Mouse (Mus musculus) spleen, adult 2 months (tissue): ENCODE results near the gene Lbp. TPM values are rescaled to one million over a fixed set of nuclear protein-coding genes. Genes with fewer than 3 reads are reported as not detected.

Experiments
- DNase-seq, 2 experiments: peaks; one replicate each; pipeline versions ENCODE4 v3.0.0 to v3.0.0-alpha.2; 2012 to 2021; ENCODE audit warnings: low spot score in 2 of 2, low read depth in 1 of 2
- H3K27ac ChIP-seq: fragments of 200-500 bp; 2 replicates; pipeline ENCODE4 v1.5.1; 2012; ENCODE audit warnings: low read length, inconsistent platforms; ENCODE audit not compliant: insufficient read depth
- H3K27me3 ChIP-seq: fragments of 200-500 bp; 2 replicates; pipeline ENCODE4 v1.6.1; 2012; ENCODE audit warnings: mild to moderate bottlenecking, moderate library complexity, low read length, inconsistent platforms; ENCODE audit not compliant: control insufficient read depth, insufficient read depth
- H3K36me3 ChIP-seq: fragments of 200-500 bp; 2 replicates; pipeline ENCODE4 v1.6.1; 2012; ENCODE audit warnings: mild to moderate bottlenecking, low read length, inconsistent platforms; ENCODE audit not compliant: control insufficient read depth, insufficient read depth
- H3K4me1 ChIP-seq: fragments of 200-500 bp; 2 replicates; pipeline ENCODE4 v1.6.1; 2011; ENCODE audit warnings: inconsistent platforms; ENCODE audit not compliant: control insufficient read depth, insufficient read depth, insufficient read length
- H3K4me3 ChIP-seq: fragments of 200-500 bp; 2 replicates; pipeline ENCODE4 v1.5.1; 2011; ENCODE audit warnings: mild to moderate bottlenecking, inconsistent platforms; ENCODE audit not compliant: insufficient read depth, insufficient read length; ENCODE audit errors: extremely low read depth
- CTCF ChIP-seq: fragments of 200-500 bp; IDR thresholded peaks from 2 replicates; pipeline ENCODE4 v1.5.1; 2011; ENCODE audit warnings: mild to moderate bottlenecking, inconsistent platforms; ENCODE audit not compliant: insufficient read depth, insufficient read length, insufficient replicate concordance; ENCODE audit errors: extremely low read depth
- POLR2A ChIP-seq: fragments of 200-500 bp; IDR thresholded peaks from 2 replicates; pipeline ENCODE4 v1.6.1; 2011; ENCODE audit warnings: low read depth, low read length, inconsistent platforms
- WGBS: fragments of 180-500 bp; shearing (Covaris S2); methylation state at CpG from one replicate; pipeline ENCODE4 v1.1.7; 2018; 5-methylcytosine and 5-hydroxymethylcytosine counted together
- polyA plus RNA-seq: library from polyadenylated mRNA; depleted of rRNA; stranded (reverse); fragments of >200 nt; gene quantifications from 2 replicates; pipeline ENCODE4 v1.2.3, GENCODE M21; 2012

The Lbp gene
- polyA plus RNA-seq, 1 experiment, result 3.3 TPM

DNA sequence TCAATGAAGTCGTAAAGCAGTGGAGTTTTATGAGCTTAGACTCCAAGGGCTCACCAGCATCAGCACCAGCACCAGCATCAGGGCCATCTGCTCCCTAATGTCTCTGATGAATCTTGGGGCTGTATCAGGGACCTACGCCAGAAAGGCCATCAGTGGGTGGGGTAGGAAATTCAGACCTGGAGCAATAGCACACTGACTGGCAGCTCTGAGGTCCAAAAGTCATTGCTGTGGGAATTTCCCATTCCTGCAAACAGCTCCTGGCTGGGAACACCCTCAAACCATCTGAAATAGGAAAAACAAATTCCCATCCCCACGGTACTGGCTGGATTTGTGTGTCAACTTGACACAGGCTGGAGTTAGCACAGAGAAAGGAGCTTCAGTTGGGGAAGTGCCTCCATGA lies 3.5 kb upstream of the Lbp start:
- TF ChIP-seq POLR2A (no peak), CTCF (no peak)
- WGBS, result 90% methylated on average over 3 of the region's 3 CpGs
- Histone ChIP-seq H3K27ac (no peak overlapping the region), H3K27me3 (no peaks in the 10 kb centered on the region), H3K4me3 (no peak overlapping the region), H3K36me3 (no peaks in the 10 kb centered on the region), H3K4me1 (0 out of 2 replicates have a peak, but pooled peaks cover 3% of the 10 kb centered on the region)
- no peak for DNase-seq

DNA sequence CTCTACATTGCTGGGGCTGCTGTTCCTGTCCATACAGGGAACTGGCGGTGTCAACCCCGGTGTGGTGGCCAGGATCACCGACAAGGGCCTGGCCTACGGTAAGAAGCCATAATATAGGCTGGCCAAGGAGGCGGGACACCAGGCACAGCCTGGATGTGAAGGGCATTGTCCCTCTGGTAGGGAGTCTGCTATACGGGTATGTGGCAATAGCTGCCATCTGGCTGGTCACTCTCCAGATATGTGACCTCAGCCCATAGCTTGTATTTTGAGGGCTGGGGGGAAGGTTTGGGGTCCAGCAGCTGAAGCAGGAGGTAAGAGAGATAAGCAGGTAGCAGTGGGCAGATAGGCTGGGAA lies 380 bp downstream of the Lbp start:
- H3K4me1 ChIP-seq, result 0 out of 2 replicates have a peak, but pooled peaks cover 3% of the 10 kb centered on the region
- no peak for DNase-seq
- no peaks in the 10 kb centered on the region for H3K27me3 ChIP-seq
- H3K4me3 ChIP-seq, result no peak overlapping the region
- no peak overlapping the region for H3K27ac ChIP-seq
- WGBS, result 50% methylated on average over 6 of the region's 6 CpGs
- TF ChIP-seq POLR2A, result no peak
- TF ChIP-seq CTCF, result no peak
- H3K36me3 ChIP-seq, result no peaks in the 10 kb centered on the region

DNA sequence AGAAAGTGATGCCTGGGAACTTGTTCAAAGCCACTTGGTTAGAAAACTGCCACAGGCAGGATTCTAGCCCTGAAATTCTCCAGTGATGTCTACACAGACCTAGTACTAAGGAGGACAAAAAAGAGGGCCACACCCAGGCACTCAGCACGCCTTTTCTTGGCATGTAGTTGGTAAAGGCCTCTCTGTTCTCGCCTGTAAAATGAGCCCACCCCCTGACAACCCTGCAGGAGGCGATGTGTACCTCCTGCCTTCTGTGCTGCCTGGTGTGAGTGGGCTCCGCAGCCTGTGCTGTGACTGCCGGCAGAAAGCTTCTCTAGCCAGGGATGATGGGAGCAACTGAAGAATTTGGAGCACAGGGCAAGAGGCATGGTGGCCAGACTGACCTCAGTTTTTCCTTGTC lies 2.0 kb downstream of the Lbp start:
- DNase-seq, result no peak
- no peak overlapping the region for H3K4me3 ChIP-seq
- WGBS, result 84% methylated on average over 5 of the region's 5 CpGs
- TF ChIP-seq CTCF, result no peak
- no peak for TF ChIP-seq POLR2A
- 0 out of 2 replicates have a peak, but pooled peaks cover 3% of the 10 kb centered on the region for H3K4me1 ChIP-seq
- H3K36me3 ChIP-seq, result no peaks in the 10 kb centered on the region
- no peak overlapping the region for H3K27ac ChIP-seq
- no peaks in the 10 kb centered on the region for H3K27me3 ChIP-seq

DNA sequence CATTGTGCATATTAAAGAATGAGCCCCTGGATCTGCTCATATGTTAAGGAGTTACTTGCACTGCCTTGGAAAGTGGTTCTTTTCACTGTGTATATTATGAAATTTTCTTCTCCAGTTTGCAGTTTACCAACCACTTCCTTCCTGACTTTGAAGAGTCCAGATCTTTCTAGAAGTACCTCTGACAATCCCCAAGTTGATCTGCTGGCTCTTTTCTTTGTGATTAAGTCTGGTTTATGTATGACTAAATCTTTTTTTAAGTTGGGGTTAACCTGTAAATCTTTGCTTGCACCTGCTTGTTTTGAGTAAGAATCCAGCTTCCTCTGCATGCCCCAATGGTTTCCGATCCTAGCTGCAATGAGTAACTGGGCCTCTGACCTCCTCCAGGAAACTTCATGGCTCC lies 6.8 kb downstream of the Lbp start:
- Histone ChIP-seq H3K4me1 (peaks cover 2% of the 10 kb centered on the region; the same call in 1 of the 2 replicates), H3K36me3 (no peaks in the 10 kb centered on the region), H3K27me3 (no peaks in the 10 kb centered on the region), H3K27ac (peak overlapping the region; percentile 82), H3K4me3 (no peak overlapping the region)
- peak in 1 of 2 experiments; percentile 28 for DNase-seq
- TF ChIP-seq CTCF (no peak), POLR2A (no peak)
- 41% methylated on average over 1 of the region's 1 CpGs for WGBS

DNA sequence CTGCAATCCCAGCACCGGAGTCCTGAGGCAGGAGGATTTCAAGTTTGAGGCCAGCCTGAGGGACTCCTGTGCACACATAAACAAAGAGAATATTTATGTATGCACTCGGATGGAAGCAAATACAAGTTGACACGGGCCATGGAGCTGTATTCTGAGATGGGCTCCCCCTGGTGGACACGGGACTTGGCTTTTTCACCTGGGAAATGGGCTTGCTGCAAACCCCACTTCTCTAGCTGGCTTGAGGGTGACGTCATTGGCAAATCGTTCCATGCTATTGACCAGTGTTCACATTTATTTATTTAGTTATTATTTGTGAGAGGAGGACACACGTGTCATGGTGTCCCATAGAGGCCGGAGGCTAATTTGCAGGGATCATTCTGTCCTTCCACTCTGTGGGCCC lies 10.1 kb downstream of the Lbp start:
- WGBS, result 78% methylated on average over 8 of the region's 8 CpGs
- no peak overlapping the region for H3K4me3 ChIP-seq
- TF ChIP-seq CTCF, result peak; percentile 35; the same call in 1 of the 2 replicates
- no peak for TF ChIP-seq POLR2A
- H3K36me3 ChIP-seq, result no peaks in the 10 kb centered on the region
- H3K27me3 ChIP-seq, result no peaks in the 10 kb centered on the region
- DNase-seq, result peak in 1 of 2 experiments; percentile 15
- H3K27ac ChIP-seq, result no peak overlapping the region
- peaks cover 2% of the 10 kb centered on the region; the same call in 1 of the 2 replicates for H3K4me1 ChIP-seq

DNA sequence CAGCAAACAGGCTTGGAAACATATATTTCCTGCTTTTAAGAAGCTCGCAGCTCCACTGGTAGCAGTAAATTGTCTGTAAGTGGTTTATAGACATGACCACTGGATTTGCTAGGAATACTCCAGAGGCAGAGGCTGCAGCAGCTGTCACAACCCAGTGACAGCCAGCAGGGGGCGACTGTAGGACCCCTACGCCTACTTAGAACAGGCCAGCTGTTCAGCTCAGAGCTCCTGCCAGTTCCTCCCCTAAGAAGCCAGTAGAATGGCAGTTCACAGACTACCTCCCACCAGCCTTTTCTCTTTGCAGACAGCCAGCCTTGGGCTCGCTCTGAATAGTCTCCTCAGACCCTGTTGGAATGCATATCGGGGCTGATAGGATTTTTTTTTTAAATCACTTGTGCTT lies 10.7 kb downstream of the Lbp start:
- Histone ChIP-seq H3K36me3 (no peaks in the 10 kb centered on the region), H3K27me3 (no peaks in the 10 kb centered on the region)
- WGBS, result 57% methylated on average over 5 of the region's 5 CpGs

DNA sequence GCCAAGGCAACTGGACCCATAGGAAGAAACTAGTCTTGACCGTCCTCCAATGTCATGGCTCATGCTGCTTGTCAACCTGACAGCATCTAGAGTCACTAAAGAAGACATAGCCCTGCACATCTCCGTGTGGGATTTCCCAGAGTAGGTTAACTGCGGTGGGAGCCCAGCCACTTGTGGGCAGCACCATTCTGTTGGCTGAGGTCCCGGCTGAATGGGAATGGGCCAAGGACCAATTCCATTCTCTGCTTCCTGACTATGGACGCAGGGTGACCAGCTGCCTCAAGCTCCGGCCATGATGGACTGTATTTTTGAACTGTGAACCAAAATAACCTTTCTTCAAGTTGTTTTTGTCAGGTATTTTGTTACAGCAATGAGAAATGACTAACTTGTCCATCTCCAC lies 15.3 kb downstream of the Lbp start:
- TF ChIP-seq CTCF (no peak), POLR2A (no peak)
- no peak overlapping the region for H3K4me3 ChIP-seq
- DNase-seq, result no peak
- no peaks in the 10 kb centered on the region for H3K36me3 ChIP-seq
- no peaks in the 10 kb centered on the region for H3K27me3 ChIP-seq
- no peak overlapping the region for H3K27ac ChIP-seq
- no peaks in the 10 kb centered on the region for H3K4me1 ChIP-seq
- 91% methylated on average over 6 of the region's 6 CpGs for WGBS

More for the DNA sequence above, 10.7 kb downstream of the Lbp start:
- DNase-seq, result peak in 1 of 2 experiments; percentile 19
- Histone ChIP-seq H3K4me3 (no peak overlapping the region), H3K27ac (no peak overlapping the region), H3K4me1 (peaks cover 2% of the 10 kb centered on the region; the same call in 1 of the 2 replicates)
- no peak for TF ChIP-seq POLR2A
- peak; percentile 30; the same call in 1 of the 2 replicates for TF ChIP-seq CTCF

DNA sequence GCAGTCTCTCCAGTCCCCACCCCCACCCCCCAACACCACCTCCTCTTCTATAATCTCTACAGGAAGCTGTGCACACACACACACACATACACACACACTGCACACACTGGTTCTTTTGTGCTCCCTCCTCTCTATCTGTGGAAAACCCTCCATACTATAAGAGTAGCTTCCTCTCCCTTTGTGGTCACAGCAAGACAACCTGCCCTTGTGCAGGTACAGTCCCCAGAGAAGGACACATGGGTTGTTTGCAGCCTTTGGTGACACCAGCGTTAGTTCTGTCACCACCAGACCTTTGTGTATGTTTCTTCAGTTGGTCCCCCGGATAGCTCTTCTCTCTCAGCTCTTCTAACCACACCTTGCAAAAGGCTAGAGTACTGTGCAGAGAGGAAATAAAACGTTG lies 16.6 kb downstream of the Lbp start:
- Histone ChIP-seq H3K27ac (peak overlapping the region; percentile 78), H3K4me3 (no peak overlapping the region), H3K27me3 (no peaks in the 10 kb centered on the region), H3K4me1 (no peaks in the 10 kb centered on the region), H3K36me3 (no peaks in the 10 kb centered on the region)
- WGBS, result 11% methylated on average over 3 of the region's 3 CpGs
- DNase-seq, result peak in 1 of 2 experiments; percentile 34
- TF ChIP-seq POLR2A (no peak), CTCF (no peak)
